Mouse (Mus musculus) myocyte (in vitro differentiated cells): Measurements from ENCODE around the gene Slc30a7.

Experiments used
- CEBPB ChIP-seq: IDR thresholded peaks from 2 replicates; pipeline ENCODE4 v1.6.1; 2011; ENCODE audit warnings: mild to moderate bottlenecking, moderate library complexity; ENCODE audit not compliant: poor library complexity, insufficient read depth, severe bottlenecking
- MAX ChIP-seq: IDR thresholded peaks from one replicate; pipeline ENCODE4 v1.6.1; 2011; ENCODE audit warnings: low read depth, mild to moderate bottlenecking, control low read depth
- MYOD1 ChIP-seq, 3 experiments: IDR thresholded peaks; one replicate each; pipeline ENCODE4 v1.6.1; 2011; ENCODE audit warnings: control low read depth in 2 of 3, low read depth in 2 of 3, mild to moderate bottlenecking in 2 of 3, moderate library complexity in 1 of 3; ENCODE audit not compliant: insufficient read length in 2 of 3, control insufficient read depth in 1 of 3
- MYOG ChIP-seq, 3 experiments: IDR thresholded peaks; one replicate each; pipeline ENCODE4 v1.6.1; 2011; ENCODE audit warnings: control low read depth in 2 of 3, low read depth in 2 of 3, mild to moderate bottlenecking in 2 of 3; ENCODE audit not compliant: insufficient read length in 2 of 3, control insufficient read depth in 1 of 3, insufficient read depth in 1 of 3
- POLR2A ChIP-seq: IDR thresholded peaks from one replicate; pipeline ENCODE4 v1.6.1; 2011; ENCODE audit warnings: low read depth, mild to moderate bottlenecking, control low read depth, moderate library complexity; ENCODE audit not compliant: insufficient read length
- POLR2AphosphoS2 ChIP-seq: IDR thresholded peaks from one replicate; pipeline ENCODE4 v1.6.1; 2011; ENCODE audit warnings: low read depth, control low read depth; ENCODE audit not compliant: insufficient read length
- SRF ChIP-seq: IDR thresholded peaks from one replicate; pipeline ENCODE4 v1.6.1; 2011; ENCODE audit warnings: low read depth; ENCODE audit not compliant: control insufficient read depth, insufficient read length
- TCF12 ChIP-seq: IDR thresholded peaks from one replicate; pipeline ENCODE4 v1.6.1; 2011; ENCODE audit warnings: mild to moderate bottlenecking, control low read depth; ENCODE audit not compliant: poor library complexity, insufficient read depth, severe bottlenecking
- TCF3 ChIP-seq: IDR thresholded peaks from one replicate; pipeline ENCODE4 v1.6.1; 2011; ENCODE audit warnings: low read depth, control low read depth; ENCODE audit not compliant: insufficient read length
- USF1 ChIP-seq: IDR thresholded peaks from one replicate; pipeline ENCODE4 v1.6.1; 2011; ENCODE audit warnings: low read depth, mild to moderate bottlenecking, control low read depth, moderate library complexity

DNA sequence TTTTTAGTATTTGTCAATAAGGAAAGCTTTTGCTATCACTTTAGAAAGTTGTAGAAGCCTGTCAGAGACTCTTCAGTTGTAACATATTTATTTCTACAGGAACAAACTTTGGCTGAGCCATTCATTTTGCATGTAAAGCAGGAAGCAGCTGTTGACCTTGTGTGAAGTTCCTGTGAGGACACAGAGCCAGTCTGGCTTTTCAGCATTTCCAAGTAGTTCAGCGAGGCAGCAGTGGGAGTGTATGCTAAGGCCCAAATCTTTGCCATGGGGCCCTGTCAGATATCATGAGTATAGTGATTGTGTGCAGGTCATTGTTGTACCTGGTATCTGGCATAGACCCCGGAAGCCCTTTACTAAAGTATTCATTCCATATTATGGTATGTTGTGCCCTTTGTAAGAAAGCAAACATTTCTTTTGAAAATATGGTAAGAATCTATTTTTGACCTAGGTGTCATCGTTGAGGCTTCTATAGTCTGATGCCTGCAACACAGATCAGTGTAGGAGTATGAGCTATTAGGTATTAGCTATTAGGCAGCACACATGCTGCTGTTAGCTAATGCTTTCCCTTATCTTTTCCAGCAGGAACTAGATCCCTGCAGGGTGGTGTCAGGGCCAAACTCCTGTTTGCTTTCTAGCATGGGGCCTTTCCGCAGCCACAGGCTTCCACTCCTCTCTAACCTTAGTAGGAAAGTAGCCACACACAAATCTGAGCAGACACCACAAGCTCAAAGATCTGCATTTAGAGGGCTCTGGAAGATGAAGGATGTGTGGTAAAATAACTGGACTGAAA, 82.6 kb downstream of the Slc30a7 start:
- TF ChIP-seq USF1 = no peak
- no peak for TF ChIP-seq MAX
- no peak for TF ChIP-seq POLR2A
- TF ChIP-seq MYOD1 (IDR thresholded peaks at IDR 0.05; ENCODE audit: control insufficient read depth in 1 of 3, insufficient read length in 2 of 3, low read depth in 2 of 3) = no peak
- TF ChIP-seq TCF3 = no peak
- TF ChIP-seq MYOG (IDR thresholded peaks at IDR 0.05; ENCODE audit: control insufficient read depth in 1 of 3, insufficient read depth in 1 of 3, insufficient read length in 2 of 3, low read depth in 2 of 3) = no peak
- no peak for TF ChIP-seq TCF12
- no peak for TF ChIP-seq CEBPB
- TF ChIP-seq SRF = no peak
- no peak for TF ChIP-seq POLR2AphosphoS2
